Mouse (Mus musculus) adrenal gland, postnatal 4 days (tissue): Measurements from ENCODE around the gene S100a7a. TPM values are rescaled to one million over a fixed set of nuclear protein-coding genes. Genes with fewer than 3 reads are reported as not detected.

Source experiments
- total RNA-seq, 2 experiments: library from RNA; stranded (reverse); gene quantifications; 2 replicates each; pipeline ENCODE4 v1.2.3; 2021

Gene S100a7a
- total RNA-seq, 2 experiments from 2014 or later: not detected

Other genes starting within 250 kb of the S100a7a start
- 10 to 100 TPM; 56.4 to 57.6 TPM for gene Ints3, start 220.4 kb upstream of the S100a7a start, total RNA-seq
- gene Npr1, start 188.2 kb upstream of the S100a7a start, total RNA-seq: 100 to 1,000 TPM; 120 to 121 TPM
- gene Ilf2, start 177.9 kb upstream of the S100a7a start, total RNA-seq: 10 to 100 TPM; 81.8 to 92.6 TPM
- gene Snapin, start 163.0 kb upstream of the S100a7a start, total RNA-seq: 10 to 100 TPM; 70.9 to 72.3 TPM
- gene Chtop, start 144.5 kb upstream of the S100a7a start, total RNA-seq: 100 to 1,000 TPM; 137 to 138 TPM
- gene S100a1, start 139.6 kb upstream of the S100a7a start, total RNA-seq: 10 to 100 TPM; 67.1 TPM
- gene S100a13, start 139.6 kb upstream of the S100a7a start, total RNA-seq: 10 to 100 TPM; 23.9 to 24.7 TPM
- 1 to 10 TPM in 1 of 2 experiments, under 1 TPM in 1; 0.54 to 1.2 TPM for gene S100a14, start 127.2 kb upstream of the S100a7a start, total RNA-seq
- gene S100a16, start 116.8 kb upstream of the S100a7a start, total RNA-seq: 10 to 100 TPM; 68.4 to 74.4 TPM
- gene S100a3, start 93.4 kb upstream of the S100a7a start, total RNA-seq: not detected
- not detected for gene S100a2, start 63.8 kb upstream of the S100a7a start, total RNA-seq
- not detected for gene Gm42674, start 52.1 kb upstream of the S100a7a start, total RNA-seq
- 10 to 100 TPM; 11.4 to 14.7 TPM for gene S100a4, start 50.2 kb upstream of the S100a7a start, total RNA-seq
- gene S100a5, start 45.5 kb upstream of the S100a7a start, total RNA-seq: not detected
- 10 to 100 TPM; 71.7 to 72.5 TPM for gene S100a6, start 41.1 kb upstream of the S100a7a start, total RNA-seq
- gene S100a8, start 15.0 kb downstream of the S100a7a start, total RNA-seq: 100 to 1,000 TPM in 1 of 2 experiments, 10 to 100 TPM in 1; 48.2 to 155 TPM
- gene S100a9, start 41.7 kb downstream of the S100a7a start, total RNA-seq: 100 to 1,000 TPM in 1 of 2 experiments, 10 to 100 TPM in 1; 64.8 to 191 TPM
- gene Pglyrp4, start 72.9 kb downstream of the S100a7a start, total RNA-seq: not detected
- not detected for gene Gm5849, start 123.9 kb downstream of the S100a7a start, total RNA-seq